Mouse (Mus musculus): Measurements from ENCODE around the gene Blm.

The Blm gene

GRCm38 (mm10) chr7:80435594-80435993 lies 99.3 kb downstream of the Blm start:
- no peak for DNase-seq

GRCm38 (mm10) chr7:80429661-80430060 lies 105.3 kb downstream of the Blm start:
- DNase-seq = no peak

- no peak for DNase-seq
These were observed 107.2 kb downstream of the Blm start for GRCm38 (mm10) chr7:80427730-80428129.

GRCm38 (mm10) chr7:80426363-80426762 lies 108.6 kb downstream of the Blm start:
- no peak for DNase-seq

- DNase-seq = no peak
These were observed 110.2 kb downstream of the Blm start for GRCm38 (mm10) chr7:80424722-80425121.

GRCm38 (mm10) chr7:80422759-80423480 lies 112.0 kb downstream of the Blm start:
- no peak for DNase-seq

- no peak for DNase-seq
These were observed 113.3 kb downstream of the Blm start for GRCm38 (mm10) chr7:80421576-80421975.

- no peak for DNase-seq
These were observed 114.3 kb downstream of the Blm start for GRCm38 (mm10) chr7:80420586-80420985.

GRCm38 (mm10) chr7:80419278-80419677 lies 115.6 kb downstream of the Blm start:
- no peak for DNase-seq

GRCm38 (mm10) chr7:80418036-80418435 lies 116.9 kb downstream of the Blm start:
- no peak for DNase-seq

GRCm38 (mm10) chr7:80417601-80418000 lies 117.3 kb downstream of the Blm start:
- DNase-seq = no peak

- no peak for DNase-seq
These were observed 118.0 kb downstream of the Blm start for GRCm38 (mm10) chr7:80416969-80417368.

- no peak for DNase-seq
These were observed 120.5 kb downstream of the Blm start for GRCm38 (mm10) chr7:80414303-80414855.

GRCm38 (mm10) chr7:80413512-80414302 lies 121.2 kb downstream of the Blm start:
- DNase-seq = no peak

- DNase-seq = no peak
These were observed 122.1 kb downstream of the Blm start for GRCm38 (mm10) chr7:80412781-80413180.

GRCm38 (mm10) chr7:80412279-80412678 lies 122.6 kb downstream of the Blm start:
- peak; percentile 80 for DNase-seq

- DNase-seq = no peak
These were observed 124.5 kb downstream of the Blm start for GRCm38 (mm10) chr7:80410380-80410779.

GRCm38 (mm10) chr7:80407712-80408111 lies 127.2 kb downstream of the Blm start:
- no peak for DNase-seq

- no peak for DNase-seq
These were observed 128.7 kb downstream of the Blm start for GRCm38 (mm10) chr7:80406186-80406585.

GRCm38 (mm10) chr7:80405188-80405695 lies 129.7 kb downstream of the Blm start, which contains the start of gene Furin:
Gene Furin, minus strand, starts transcription at chr7:80405436.
- no peak for DNase-seq
